Mouse (Mus musculus) left cerebral cortex, adult 6 months (tissue): ENCODE measurements around the gene Gtsf1. TPM values are rescaled to one million over a fixed set of nuclear protein-coding genes. Genes with fewer than 3 reads are reported as not detected.

Experiments used
- long read RNA-seq, 2 experiments: library from polyadenylated mRNA; unstranded; transcript quantifications; one replicate each; pipeline ENCODE4 v2.0.0; 2019 to 2020
- polyA plus RNA-seq: library from polyadenylated mRNA; unstranded; fragments of <200 nt; fragmentation: Nextera tagmentation; gene quantifications from 2 replicates; pipeline ENCODE4 v1.2.3, GENCODE M21; 2021

Gtsf1 gene
- 0.18 TPM in 1 of 2 replicates, not detected in the other for polyA plus RNA-seq
- long read RNA-seq, experiment 1 = 0 reads
- long read RNA-seq, experiment 2, partial matches to known transcripts = 0 of 1 reads
- long read RNA-seq, experiment 2, other reads (novel, unspliced or antisense) = 1 of 1 reads

GRCm38 (mm10) chr15:103430241-103430640, at the start of gene Gtsf1:
Gtsf1 (minus strand) TSS chr15:103430470.

GRCm38 (mm10) chr15:103453551-103454218, 23.4 kb upstream of the Gtsf1 start, which contains the start of gene Nckap1l:
Nckap1l (plus strand) TSS chr15:103453794.

GRCm38 (mm10) chr15:103448369-103448768, 18.1 kb upstream of the Gtsf1 start, which contains the start of gene Gtsf2:
Gtsf2 (minus strand) TSS chr15:103448469.

GRCm38 (mm10) chr15:103366376-103367149, 63.7 kb downstream of the Gtsf1 start, which contains the start of gene Itga5:
Itga5 (minus strand) TSS chr15:103366763.

Other genes with a start within 250 kb of the Gtsf1 start
- gene Cbx5, start 190.7 kb downstream of the Gtsf1 start, polyA plus RNA-seq = 74.5 and 90.8 TPM in 2 replicates
- gene Hnrnpa1, start 190.0 kb downstream of the Gtsf1 start, polyA plus RNA-seq = 238 and 289 TPM in 2 replicates
- 0.06 TPM in 1 of 2 replicates, not detected in the other for gene Nfe2, start 172.1 kb downstream of the Gtsf1 start, polyA plus RNA-seq
- 108 and 111 TPM in 2 replicates for gene Copz1, start 157.8 kb downstream of the Gtsf1 start, polyA plus RNA-seq
- gene Gpr84, start 119.9 kb downstream of the Gtsf1 start, polyA plus RNA-seq = 1.4 and 2.0 TPM in 2 replicates
- 14.9 and 26.7 TPM in 2 replicates for gene Zfp385a, start 90.4 kb downstream of the Gtsf1 start, polyA plus RNA-seq
- gene Itga5, start 63.7 kb downstream of the Gtsf1 start, polyA plus RNA-seq = 0.44 and 1.0 TPM in 2 replicates
- not detected in 2 replicates for gene Gtsf2, start 18.0 kb upstream of the Gtsf1 start, polyA plus RNA-seq
- 1.9 and 2.5 TPM in 2 replicates for gene Nckap1l, start 23.3 kb upstream of the Gtsf1 start, polyA plus RNA-seq
- 48.1 and 55.5 TPM in 2 replicates for gene Pde1b, start 72.6 kb upstream of the Gtsf1 start, polyA plus RNA-seq
- gene Ppp1r1a, start 107.5 kb upstream of the Gtsf1 start, polyA plus RNA-seq = 189 and 207 TPM in 2 replicates
- gene Glycam1, start 134.6 kb upstream of the Gtsf1 start, polyA plus RNA-seq = not detected in 2 replicates